Mouse (Mus musculus): ENCODE measurements around the gene Cgrrf1. TPM values are rescaled to one million over a fixed set of nuclear protein-coding genes. Genes with fewer than 3 reads are reported as not detected.
A peak's percentile ranks its signal among the peaks of the same experiment; 100 is the strongest.

The Cgrrf1 gene
- polyA plus RNA-seq, 1 experiment = 14.0 TPM

- TF ChIP-seq GATA1 (IDR thresholded peaks at IDR 0.05; ENCODE audit: borderline replicate concordance, low read length) (no peak), FLI1 (IDR thresholded peaks at IDR 0.05; ENCODE audit: low read length) (no peak)
- Histone ChIP-seq H3K4me1 (peaks cover 46% of the 10 kb centered on the region), H3K36me3 (replicated peaks; ENCODE audit: low read length) (peaks cover 10% of the 10 kb centered on the region), H3K9me3 (peaks cover 6% of the 10 kb centered on the region), H3K27me3 (replicated peaks) (no peaks in the 10 kb centered on the region), H3K4me3 (replicated peaks) (peak overlapping the region; percentile 96)
Measured at GRCm38 (mm10) chr14:46821271-46821872, 10.6 kb upstream of the Cgrrf1 start.

DNA sequence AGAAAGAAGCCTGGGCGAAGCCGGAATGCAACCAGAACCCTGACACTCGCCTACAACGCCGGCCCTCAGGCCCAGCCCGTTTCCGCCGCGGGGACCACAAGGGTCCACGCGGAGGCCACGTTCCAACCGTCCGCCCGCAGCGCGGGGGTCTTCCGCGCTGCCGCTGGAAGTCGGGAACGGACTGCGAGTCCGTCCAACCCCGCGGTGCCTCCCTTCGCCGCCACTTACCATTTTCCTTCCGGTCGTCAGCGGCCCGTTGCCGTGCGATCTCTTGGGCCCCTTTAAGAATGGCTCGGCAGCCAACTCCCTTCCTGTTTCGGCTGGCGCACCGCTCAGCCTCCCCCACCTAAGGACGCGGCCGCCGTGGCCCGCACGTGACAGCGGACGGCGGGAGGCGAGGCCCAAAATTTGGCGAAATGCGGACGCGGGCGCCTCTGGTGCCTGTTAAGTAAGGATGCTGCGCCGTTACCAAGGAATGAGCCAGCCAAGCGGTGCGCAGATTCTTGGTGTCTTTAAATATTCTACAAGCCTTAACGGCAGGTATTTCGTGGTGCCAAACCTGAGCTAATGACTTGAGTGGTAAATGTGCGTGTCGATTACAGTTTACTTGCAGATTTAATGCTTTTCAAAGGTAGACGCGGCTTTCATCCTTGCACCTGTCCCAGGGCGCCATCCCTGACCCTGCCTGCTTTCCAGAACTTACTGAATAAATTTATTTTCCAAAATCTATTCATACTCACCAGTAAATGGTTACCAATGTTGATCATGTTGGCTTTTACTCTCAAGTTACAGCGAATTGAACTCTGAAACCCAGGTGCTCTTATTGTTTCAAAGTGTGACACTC, 9.8 kb upstream of the Cgrrf1 start, which contains the start of gene Gmfb:
Gmfb (minus strand) TSS at position 370 of the 844 bp plus-strand sequence.
- TF ChIP-seq FLI1 (IDR thresholded peaks at IDR 0.05; ENCODE audit: low read length) (no peak), GATA1 (IDR thresholded peaks at IDR 0.05; ENCODE audit: borderline replicate concordance, low read length) (no peak)

DNA sequence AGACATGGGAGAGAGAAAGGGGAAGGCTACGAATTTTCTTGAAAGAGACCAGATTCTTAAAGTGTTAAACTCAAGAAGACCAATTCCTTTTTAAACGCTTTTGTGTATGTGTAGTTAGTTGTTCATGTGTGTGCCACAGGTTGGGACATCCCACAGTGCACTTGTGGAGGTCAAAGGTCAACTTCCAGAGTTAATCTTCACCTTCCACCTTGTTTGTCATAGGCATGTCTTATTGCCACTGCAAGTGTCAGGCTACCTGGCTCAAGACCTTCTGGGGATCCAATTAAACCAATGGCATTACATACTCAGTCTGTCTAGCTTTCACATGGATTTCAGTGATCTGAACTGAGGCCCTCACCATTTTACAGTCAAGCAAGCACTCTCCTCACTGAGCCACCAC, 7.9 kb upstream of the Cgrrf1 start:
- H3K4me3 ChIP-seq (replicated peaks) = no peak overlapping the region
- H3K4me1 ChIP-seq = peaks cover 29% of the 10 kb centered on the region
- TF ChIP-seq FLI1 (IDR thresholded peaks at IDR 0.05; ENCODE audit: low read length) (no peak), GATA1 (IDR thresholded peaks at IDR 0.05; ENCODE audit: borderline replicate concordance, low read length) (no peak)
- H3K27me3 ChIP-seq (replicated peaks) = no peaks in the 10 kb centered on the region
- H3K9me3 ChIP-seq = peaks cover 6% of the 10 kb centered on the region
- H3K36me3 ChIP-seq (replicated peaks; ENCODE audit: low read length) = no peaks in the 10 kb centered on the region

More for the DNA sequence above, 9.8 kb upstream of the Cgrrf1 start, which contains the start of gene Gmfb:
- H3K27me3 ChIP-seq (replicated peaks) = no peaks in the 10 kb centered on the region
- H3K36me3 ChIP-seq (replicated peaks; ENCODE audit: low read length) = peaks cover 3% of the 10 kb centered on the region
- peaks cover 39% of the 10 kb centered on the region for H3K4me1 ChIP-seq
- peaks cover 6% of the 10 kb centered on the region for H3K9me3 ChIP-seq
- H3K4me3 ChIP-seq (replicated peaks) = peak within 1 kb of the TSS; percentile 96

DNA sequence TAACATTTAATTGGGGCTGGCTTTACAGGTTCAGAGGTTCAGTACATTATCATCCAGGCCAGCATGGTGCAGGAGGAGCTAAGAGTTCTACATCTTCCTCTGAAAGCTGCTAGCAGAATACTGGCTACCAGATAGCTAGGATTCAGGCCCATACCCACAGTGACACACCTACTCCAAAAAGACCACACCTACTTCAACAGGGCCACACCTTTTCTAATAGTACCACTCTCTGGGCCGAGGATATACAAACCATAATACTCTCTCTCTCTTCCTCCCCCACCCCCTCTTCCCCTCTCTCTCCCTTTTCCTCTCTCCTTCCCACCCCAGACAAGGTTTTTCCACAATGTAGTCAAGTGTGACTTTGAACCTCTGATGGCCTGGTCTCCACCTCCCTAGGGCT, 4.5 kb upstream of the Cgrrf1 start:
- peaks cover 8% of the 10 kb centered on the region for H3K4me1 ChIP-seq
- no peaks in the 10 kb centered on the region for H3K27me3 ChIP-seq (replicated peaks)
- TF ChIP-seq FLI1 (IDR thresholded peaks at IDR 0.05; ENCODE audit: low read length) (no peak), GATA1 (IDR thresholded peaks at IDR 0.05; ENCODE audit: borderline replicate concordance, low read length) (no peak)
- peaks cover 8% of the 10 kb centered on the region for H3K36me3 ChIP-seq (replicated peaks; ENCODE audit: low read length)
- no peak overlapping the region for H3K4me3 ChIP-seq (replicated peaks)
- peaks cover 6% of the 10 kb centered on the region for H3K9me3 ChIP-seq

- TF ChIP-seq GATA1 (IDR thresholded peaks at IDR 0.05; ENCODE audit: borderline replicate concordance, low read length) (no peak), FLI1 (IDR thresholded peaks at IDR 0.05; ENCODE audit: low read length) (no peak)
- H3K36me3 ChIP-seq (replicated peaks; ENCODE audit: low read length) = peaks cover 8% of the 10 kb centered on the region
- peak overlapping the region; percentile 98 for H3K4me3 ChIP-seq (replicated peaks)
- H3K27me3 ChIP-seq (replicated peaks) = no peaks in the 10 kb centered on the region
- no peaks in the 10 kb centered on the region for H3K9me3 ChIP-seq
- peaks cover 23% of the 10 kb centered on the region for H3K4me1 ChIP-seq
Measured at GRCm38 (mm10) chr14:46831295-46831694, 630 bp upstream of the Cgrrf1 start.

DNA sequence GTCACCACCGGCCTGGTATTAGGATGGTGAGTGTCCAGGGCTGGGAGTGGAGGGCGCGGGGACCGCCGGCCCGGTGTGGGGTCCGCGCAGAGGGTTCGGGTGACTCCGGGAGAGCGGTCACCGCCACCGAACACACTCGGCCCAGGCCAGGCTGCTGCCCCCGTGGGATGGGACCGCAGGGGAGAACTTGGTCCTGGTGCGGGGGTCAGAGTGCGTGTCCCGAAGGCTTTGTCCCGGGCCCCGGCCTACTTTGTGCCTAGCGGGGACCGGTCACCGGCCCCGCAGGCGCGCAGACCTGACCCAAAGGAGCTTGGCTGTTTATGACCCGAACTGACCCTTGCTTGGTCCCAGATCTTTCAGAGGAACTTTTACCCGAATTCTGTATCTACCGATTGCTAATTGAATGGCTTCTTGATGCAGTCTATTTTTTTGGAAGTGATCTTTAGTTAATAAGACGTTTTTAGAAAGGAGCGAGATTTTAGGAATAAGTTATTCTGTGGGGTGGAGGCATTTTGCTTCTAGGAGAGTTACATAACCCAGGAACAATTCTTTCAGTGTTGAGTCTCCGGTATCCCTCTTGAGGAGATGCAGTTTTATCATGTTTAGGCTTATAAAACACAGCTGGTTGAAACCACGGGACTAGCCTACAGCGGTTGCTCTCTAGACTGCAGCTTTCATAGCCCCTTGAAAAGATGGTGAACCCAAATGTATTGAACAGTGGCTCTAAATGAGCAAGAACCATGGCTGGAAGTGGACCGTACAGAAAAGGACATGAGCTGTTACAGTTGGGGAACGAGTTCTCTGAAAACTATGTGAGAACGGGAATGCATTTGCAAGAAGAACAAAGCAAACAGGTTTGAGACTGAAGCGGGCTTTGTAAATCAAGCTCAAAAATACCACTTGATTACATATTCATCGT, 688 bp downstream of the Cgrrf1 start:
- H3K9me3 ChIP-seq = no peaks in the 10 kb centered on the region
- H3K36me3 ChIP-seq (replicated peaks; ENCODE audit: low read length) = peaks cover 8% of the 10 kb centered on the region
- H3K27me3 ChIP-seq (replicated peaks) = no peaks in the 10 kb centered on the region
- peaks cover 23% of the 10 kb centered on the region for H3K4me1 ChIP-seq
- no peak for TF ChIP-seq GATA1 (IDR thresholded peaks at IDR 0.05; ENCODE audit: borderline replicate concordance, low read length)
- TF ChIP-seq FLI1 (IDR thresholded peaks at IDR 0.05; ENCODE audit: low read length) = no peak
- peak overlapping the region; percentile 98 for H3K4me3 ChIP-seq (replicated peaks)

- Histone ChIP-seq H3K27me3 (replicated peaks) (no peaks in the 10 kb centered on the region), H3K36me3 (replicated peaks; ENCODE audit: low read length) (peaks cover 49% of the 10 kb centered on the region), H3K4me1 (peaks cover 16% of the 10 kb centered on the region), H3K9me3 (no peaks in the 10 kb centered on the region), H3K4me3 (replicated peaks) (no peak overlapping the region)
- TF ChIP-seq FLI1 (IDR thresholded peaks at IDR 0.05; ENCODE audit: low read length) (no peak), GATA1 (IDR thresholded peaks at IDR 0.05; ENCODE audit: borderline replicate concordance, low read length) (no peak)
Measured at GRCm38 (mm10) chr14:46839326-46839725, 7.4 kb downstream of the Cgrrf1 start.

DNA sequence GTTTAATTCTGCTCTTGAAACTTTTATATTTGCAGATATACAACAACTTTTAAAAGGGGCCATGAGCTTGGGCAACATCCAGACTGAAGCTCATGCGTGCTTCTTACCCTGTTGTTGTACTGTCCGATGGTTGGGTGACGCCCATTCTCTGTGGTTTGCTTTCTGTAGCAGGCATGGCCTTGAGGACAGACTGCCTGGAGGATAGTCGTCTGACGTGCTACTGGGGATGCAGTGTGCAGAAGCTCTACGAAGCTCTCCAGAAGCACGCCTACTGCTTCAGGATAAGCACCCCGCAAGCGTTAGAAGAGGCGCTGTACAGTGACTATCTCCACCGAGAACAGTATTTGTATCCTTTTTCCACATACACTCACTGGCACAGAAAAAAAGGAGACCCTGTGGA, 13.8 kb downstream of the Cgrrf1 start:
- peaks cover 72% of the 10 kb centered on the region for H3K36me3 ChIP-seq (replicated peaks; ENCODE audit: low read length)
- H3K4me1 ChIP-seq = peaks cover 15% of the 10 kb centered on the region
- no peaks in the 10 kb centered on the region for H3K27me3 ChIP-seq (replicated peaks)
- TF ChIP-seq GATA1 (IDR thresholded peaks at IDR 0.05; ENCODE audit: borderline replicate concordance, low read length) = no peak
- TF ChIP-seq FLI1 (IDR thresholded peaks at IDR 0.05; ENCODE audit: low read length) = no peak
- no peaks in the 10 kb centered on the region for H3K9me3 ChIP-seq
- H3K4me3 ChIP-seq (replicated peaks) = no peak overlapping the region

- no peaks in the 10 kb centered on the region for H3K9me3 ChIP-seq
- H3K4me3 ChIP-seq (replicated peaks) = no peak overlapping the region
- no peaks in the 10 kb centered on the region for H3K27me3 ChIP-seq (replicated peaks)
- H3K36me3 ChIP-seq (replicated peaks; ENCODE audit: low read length) = peaks cover 60% of the 10 kb centered on the region
- no peak for TF ChIP-seq FLI1 (IDR thresholded peaks at IDR 0.05; ENCODE audit: low read length)
- TF ChIP-seq GATA1 (IDR thresholded peaks at IDR 0.05; ENCODE audit: borderline replicate concordance, low read length) = no peak
- H3K4me1 ChIP-seq = peaks cover 15% of the 10 kb centered on the region
Measured at GRCm38 (mm10) chr14:46848063-46848590, 16.2 kb downstream of the Cgrrf1 start.

All from megakaryocyte, embryonic 14.5 days (primary cell).